Mouse (Mus musculus): ENCODE measurements around the gene Rhox1. TPM values are rescaled to one million over a fixed set of nuclear protein-coding genes. Genes with fewer than 3 reads are reported as not detected.
"Not testable (repeated sequence)": the region's sequence is repeated elsewhere in the genome, so short reads cannot be mapped to it uniquely, and the experiment has no call there.

The Rhox1 gene
- total RNA-seq (2022): not detected

DNA sequence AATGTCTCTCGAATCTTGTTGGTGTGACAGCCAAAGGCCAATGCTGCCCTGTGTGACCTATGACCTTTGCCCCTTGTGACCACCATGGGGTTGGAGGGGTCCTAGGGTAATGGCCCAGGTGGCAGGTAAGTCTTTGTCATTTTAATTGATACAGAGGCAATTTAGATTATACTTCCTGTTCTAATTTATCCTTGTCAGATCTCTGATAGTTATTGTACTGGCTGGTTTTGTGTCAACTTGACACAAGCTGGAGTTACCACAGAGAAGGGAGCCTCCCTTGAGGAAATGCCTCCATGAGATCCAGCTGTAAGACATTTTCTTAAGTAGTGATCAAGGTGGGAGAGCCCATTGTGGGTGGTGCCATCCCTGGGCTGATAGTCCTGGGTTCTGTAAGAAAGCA lies at the start of gene Rhox1:
Gene Rhox1, minus strand, starts transcription at position 101 of the 400 bp plus-strand sequence.
- not testable (repeated sequence) for DNase-seq (ENCODE audit: low spot score)

DNA sequence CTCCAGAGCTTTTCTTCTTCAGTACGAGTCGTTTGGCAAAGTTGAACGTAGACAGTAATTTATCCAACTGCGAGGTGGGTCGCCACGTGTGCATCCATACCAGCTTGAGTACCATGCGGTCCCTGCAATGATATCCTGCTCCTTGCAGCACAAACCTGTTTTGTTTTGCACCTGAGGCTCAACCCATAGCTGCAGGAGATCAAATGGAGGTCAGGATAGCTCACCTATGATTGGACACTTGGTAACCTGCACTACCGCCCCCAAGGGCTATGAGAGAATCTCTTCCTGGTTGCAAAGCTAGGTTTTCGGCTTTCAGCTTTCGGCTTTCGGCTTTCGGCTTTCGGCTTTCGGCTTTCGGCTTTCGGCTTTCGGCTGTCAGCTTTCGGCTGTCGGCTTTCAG lies 43.0 kb upstream of the Rhox1 start, which contains the start of gene Rhox4a:
Gene Rhox4a, plus strand, starts transcription at position 301 of the 400 bp plus-strand sequence.
- not testable (repeated sequence) for DNase-seq (ENCODE audit: low spot score)

DNA sequence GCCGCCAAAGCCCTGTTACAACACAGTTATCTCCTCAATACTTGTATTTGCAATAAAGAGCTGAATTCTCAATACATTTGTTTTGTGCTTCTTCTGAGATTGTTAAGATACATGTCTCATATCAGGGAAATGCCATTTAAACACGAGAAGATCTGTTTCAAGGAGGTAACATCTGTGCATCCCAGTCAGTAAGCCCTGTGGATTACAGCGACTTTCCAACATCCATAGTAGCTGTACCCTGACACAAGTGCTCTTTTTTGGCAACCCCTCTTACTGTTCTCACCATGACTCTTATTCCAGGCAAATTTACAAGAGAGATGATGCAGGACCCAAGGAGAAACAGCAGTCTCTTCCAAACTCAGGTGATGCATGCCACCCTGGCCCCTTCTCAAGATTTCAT lies 27.6 kb upstream of the Rhox1 start, which contains the start of gene Rhox3a:
Gene Rhox3a, plus strand, starts transcription at position 301 of the 400 bp plus-strand sequence.
- not testable (repeated sequence) for DNase-seq (ENCODE audit: low spot score)

DNA sequence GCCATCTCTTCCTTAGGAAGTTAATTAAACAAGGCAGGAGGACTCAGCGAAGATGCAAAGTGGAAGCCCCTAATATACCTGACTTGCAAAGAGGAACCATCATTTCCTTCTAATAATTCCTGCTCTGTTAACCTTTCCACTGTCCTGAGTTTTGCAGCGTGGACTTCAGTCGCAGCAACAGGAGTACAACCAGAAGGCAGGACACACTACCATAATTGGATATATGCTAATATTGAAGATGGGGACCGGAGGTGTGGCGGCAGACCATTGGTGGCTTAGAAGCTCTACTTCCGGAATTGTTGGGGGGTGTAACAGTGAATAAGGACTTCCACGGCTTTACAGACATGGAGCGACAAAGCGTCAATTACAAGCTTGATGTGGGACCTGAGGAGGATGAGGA lies 22.6 kb upstream of the Rhox1 start, which contains the start of gene Rhox2a:
Gene Rhox2a, plus strand, starts transcription at position 301 of the 400 bp plus-strand sequence.
- DNase-seq (ENCODE audit: low spot score): not testable (repeated sequence)

DNA sequence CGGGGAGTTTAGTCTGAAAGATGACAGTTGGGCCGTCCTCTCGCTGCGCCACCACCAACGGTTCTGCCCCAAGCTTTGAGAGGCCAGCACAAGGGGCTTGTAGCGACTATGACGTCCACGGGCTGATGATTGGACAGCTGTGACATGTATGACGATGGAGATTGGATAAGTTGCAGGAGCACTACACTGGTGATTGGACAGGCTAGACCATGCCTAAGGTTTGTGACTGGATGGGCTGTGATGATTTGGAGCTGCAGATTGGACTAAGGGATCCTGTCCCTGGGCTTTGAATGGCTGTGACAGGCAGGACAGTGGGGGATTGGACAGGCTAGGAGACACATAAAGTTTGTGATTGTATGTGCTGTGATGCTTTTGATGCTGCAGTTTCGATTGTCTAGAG lies 11.1 kb downstream of the Rhox1 start, which contains the start of gene Gm9:
Gene Gm9, minus strand, starts transcription at position 101 of the 400 bp plus-strand sequence.
- DNase-seq (ENCODE audit: low spot score): no peak

DNA sequence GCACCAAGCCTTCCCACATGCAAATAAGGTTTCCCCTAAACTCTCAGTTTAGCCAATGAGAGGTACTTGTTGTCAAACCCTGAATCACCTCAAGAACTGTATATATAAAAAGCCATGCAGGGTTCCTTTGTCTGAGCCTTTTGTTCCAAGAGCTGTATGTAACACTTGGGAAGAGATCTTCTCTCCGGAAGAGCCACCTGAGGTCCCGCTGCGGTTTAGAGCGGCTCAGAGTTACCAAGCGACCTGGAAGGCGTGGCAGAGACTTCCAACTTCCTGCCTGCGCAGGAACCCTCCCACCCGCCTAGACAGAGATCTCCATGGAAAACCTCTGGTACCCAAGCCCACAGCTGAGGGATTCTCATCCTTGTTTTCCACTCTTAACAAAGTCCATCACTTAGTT lies 23.4 kb downstream of the Rhox1 start:
- DNase-seq (ENCODE audit: low spot score): no peak

DNA sequence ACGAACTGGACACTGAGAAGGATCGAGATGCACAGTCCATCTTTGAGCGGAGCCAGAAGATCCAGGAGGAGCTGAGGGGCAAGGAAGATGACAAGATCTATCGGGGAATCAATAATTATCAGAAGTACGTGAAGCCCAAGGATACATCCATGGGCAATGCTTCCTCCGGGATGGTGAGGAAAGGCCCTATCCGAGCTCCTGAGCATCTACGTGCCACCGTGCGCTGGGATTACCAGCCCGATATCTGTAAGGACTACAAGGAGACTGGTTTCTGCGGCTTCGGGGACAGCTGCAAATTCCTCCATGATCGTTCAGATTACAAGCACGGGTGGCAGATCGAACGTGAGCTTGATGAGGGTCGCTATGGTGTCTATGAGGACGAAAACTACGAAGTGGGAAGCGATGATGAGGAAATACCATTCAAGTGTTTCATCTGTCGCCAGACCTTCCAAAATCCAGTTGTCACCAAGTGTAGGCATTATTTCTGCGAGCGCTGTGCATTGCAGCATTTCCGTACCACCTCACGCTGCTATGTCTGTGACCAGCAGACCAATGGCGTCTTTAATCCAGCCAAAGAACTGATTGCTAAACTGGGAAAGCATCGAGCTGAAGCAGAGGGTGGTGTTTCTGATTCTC lies 30.2 kb downstream of the Rhox1 start:
- DNase-seq (ENCODE audit: low spot score): no peak

DNA sequence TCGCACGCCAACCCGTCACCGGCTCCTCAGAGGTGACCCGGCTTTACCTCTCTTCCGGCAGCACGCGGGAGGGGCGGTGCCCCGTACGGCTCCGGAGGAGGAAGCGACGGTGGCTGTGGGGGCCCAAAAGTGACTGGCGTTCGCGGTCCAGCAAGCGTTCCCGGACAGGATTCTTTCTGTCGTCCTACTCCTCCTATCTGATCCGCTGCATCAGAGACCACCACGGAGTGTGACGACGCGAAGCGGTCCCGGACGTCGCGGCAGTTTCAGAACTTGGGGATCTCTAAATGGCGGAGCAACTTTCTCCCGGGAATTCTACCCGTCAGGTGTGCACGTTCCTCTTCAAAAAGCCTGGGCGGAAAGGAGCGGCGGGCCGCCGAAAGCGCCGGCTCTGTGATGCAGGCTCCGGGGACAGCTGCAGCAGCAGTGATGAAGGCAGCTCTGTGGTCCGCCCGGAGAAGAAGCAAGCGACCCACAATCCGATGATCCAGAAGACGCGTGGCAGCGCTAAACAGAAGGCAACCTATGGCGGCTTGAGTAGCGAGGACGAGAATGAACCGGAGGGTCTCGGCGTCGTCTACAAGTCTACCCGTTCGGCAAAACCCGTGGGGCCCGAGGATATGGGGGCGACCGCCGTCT lies 30.8 kb downstream of the Rhox1 start, which contains the start of the genes Ndufa1 and Rnf113a1:
Gene Ndufa1, minus strand, starts transcription at position 59 of the 639 bp plus-strand sequence.
Gene Rnf113a1, plus strand, starts transcription at position 141 of the 639 bp plus-strand sequence.
- DNase-seq (ENCODE audit: low spot score): peak; percentile 78

DNA sequence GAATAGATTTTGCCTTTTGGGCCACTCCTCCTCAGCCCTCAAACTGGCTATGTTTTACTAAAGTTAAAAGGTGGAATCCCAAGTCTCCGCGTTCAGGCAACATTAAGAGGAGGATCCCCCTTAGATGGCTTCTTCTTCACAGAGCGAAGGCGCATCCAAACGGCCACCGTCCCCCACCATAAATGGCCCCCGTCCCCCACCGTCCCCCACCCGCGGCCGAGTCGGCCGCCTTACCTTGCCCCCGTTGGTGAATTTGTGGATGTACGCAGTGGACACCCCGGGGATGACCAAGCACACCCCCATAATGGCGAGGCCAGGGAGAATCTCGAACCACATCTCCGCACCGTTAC lies 31.3 kb downstream of the Rhox1 start:
- no peak for DNase-seq (ENCODE audit: low spot score)

DNA sequence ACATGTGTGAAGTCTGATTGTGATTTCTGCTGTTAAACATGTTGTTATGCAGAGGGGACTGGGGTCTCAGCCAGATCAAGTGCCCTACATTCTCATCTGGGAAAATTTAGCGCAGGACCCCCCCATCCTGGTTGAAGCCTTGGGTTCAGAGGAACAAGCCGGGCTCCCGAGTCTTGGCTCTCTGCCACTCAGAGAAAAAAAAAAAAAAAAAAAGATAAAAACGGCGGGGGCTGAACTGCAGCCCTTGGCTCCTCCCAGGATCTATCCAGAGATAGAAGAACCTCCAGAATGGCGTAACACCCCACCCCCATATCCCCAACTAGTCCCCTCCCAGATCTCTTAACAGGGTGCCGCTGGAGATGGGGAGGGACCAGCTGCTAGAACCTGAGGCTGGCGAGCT lies 37.7 kb downstream of the Rhox1 start:
- not testable (repeated sequence) for DNase-seq (ENCODE audit: low spot score)

DNA sequence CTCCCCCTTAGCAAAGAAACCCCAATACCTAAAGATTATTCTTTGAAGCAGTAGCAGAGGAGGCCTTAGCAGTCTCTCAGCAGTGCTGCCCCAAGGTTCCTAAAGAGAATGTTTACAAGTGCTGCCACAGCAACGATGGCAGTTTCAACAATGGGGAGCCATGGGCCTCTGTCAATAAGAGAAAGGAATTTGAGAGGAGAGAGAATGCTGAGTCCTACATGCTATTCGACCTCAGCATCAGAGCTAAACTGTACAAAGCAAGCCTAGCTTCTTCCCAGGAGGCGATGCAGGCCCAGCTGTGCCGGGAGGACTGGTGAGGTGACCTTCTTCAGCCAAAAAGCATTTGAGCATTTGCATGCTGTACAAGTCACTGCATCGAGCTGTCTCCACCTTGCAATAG lies 53.3 kb downstream of the Rhox1 start, which contains the start of gene Akap14:
Gene Akap14, minus strand, starts transcription at position 101 of the 400 bp plus-strand sequence.
- DNase-seq (ENCODE audit: low spot score): no peak

DNA sequence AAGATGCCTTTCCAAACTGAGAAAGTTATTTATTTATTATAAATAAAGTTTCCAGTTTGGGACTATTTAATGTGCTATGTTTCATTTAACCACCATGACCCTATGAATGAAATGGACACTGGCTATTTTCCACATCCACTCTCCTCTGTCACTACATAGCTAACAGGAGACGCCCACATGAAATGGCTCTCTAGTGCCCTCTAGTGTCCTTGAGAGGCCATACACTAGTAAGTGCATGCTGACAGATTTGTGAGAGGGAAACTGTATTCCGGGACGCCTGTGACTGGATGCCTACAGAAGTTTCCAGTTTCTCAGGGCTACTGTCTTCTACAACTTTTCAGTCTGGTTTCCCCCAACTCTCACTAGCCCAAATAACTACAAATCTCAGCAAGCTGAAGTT lies 55.0 kb downstream of the Rhox1 start:
- peak; percentile 26 for DNase-seq (ENCODE audit: low spot score)

Other genes with a start within 250 kb of the Rhox1 start
- 1 to 10 TPM; 2.4 to 6.1 (median 3.7) TPM for gene Sept6, start 230.5 kb downstream of the Rhox1 start, total RNA-seq (2022)
- gene Sowahd, start 173.4 kb downstream of the Rhox1 start, total RNA-seq (2022): not detected
- 100 to 1,000 TPM; 254 to 346 (median 312) TPM for gene Rpl39, start 136.9 kb downstream of the Rhox1 start, total RNA-seq (2022)
- 10 to 100 TPM in 1 of 4 experiments, 1 to 10 TPM in 3; 6.6 to 10.5 (median 7.5) TPM for gene Upf3b, start 111.9 kb downstream of the Rhox1 start, total RNA-seq (2022)
- 10 to 100 TPM; 10.2 to 11.2 (median 10.6) TPM for gene Nkap, start 95.5 kb downstream of the Rhox1 start, total RNA-seq (2022)
- not detected for gene Akap14, start 53.4 kb downstream of the Rhox1 start, total RNA-seq (2022)
- gene Ndufa1, start 31.1 kb downstream of the Rhox1 start, total RNA-seq (2022): 1,000 to 10,000 TPM in 1 of 4 experiments, 100 to 1,000 TPM in 3; 768 to 1,020 (median 863) TPM
- gene Rnf113a1, start 31.0 kb downstream of the Rhox1 start, total RNA-seq (2022): 1 to 10 TPM; 1.4 to 2.1 (median 1.8) TPM
- gene Gm9, start 11.2 kb downstream of the Rhox1 start, total RNA-seq (2022): not detected
- gene Rhox2a, start 22.7 kb upstream of the Rhox1 start, total RNA-seq (2022): not detected
- gene Rhox3a, start 27.7 kb upstream of the Rhox1 start, total RNA-seq (2022): not detected
- not detected for gene Rhox4a, start 43.1 kb upstream of the Rhox1 start, total RNA-seq (2022)
- not detected for gene Rhox3a2, start 157.8 kb upstream of the Rhox1 start, total RNA-seq (2022)
- not detected for gene Rhox4a2, start 168.6 kb upstream of the Rhox1 start, total RNA-seq (2022)
- not detected for gene Rhox2b, start 189.8 kb upstream of the Rhox1 start, total RNA-seq (2022)
- not detected for gene Rhox4b, start 210.2 kb upstream of the Rhox1 start, total RNA-seq (2022)
- gene Rhox2c, start 231.4 kb upstream of the Rhox1 start, total RNA-seq (2022): under 1 TPM in 1 of 4 experiments, not detected in 3; 0.85 TPM
- gene Rhox3c, start 236.3 kb upstream of the Rhox1 start, total RNA-seq (2022): not detected

All from heart, adult 8-10 months (tissue).